Mouse (Mus musculus) gastrocnemius, postnatal 14 days (tissue): ENCODE results near the gene Atp2b1. TPM values are rescaled to one million over a fixed set of nuclear protein-coding genes. Genes with fewer than 3 reads are reported as not detected.
"Not testable (repeated sequence)": the region's sequence is repeated elsewhere in the genome, so short reads cannot be mapped to it uniquely, and the experiment has no call there.

Experiments
- DNase-seq: peaks from one replicate; pipeline ENCODE4 v3.0.0; 2021; ENCODE audit warnings: mixed read lengths
- intact Hi-C: fragments of 180-260 bp; cut with DNase I; formaldehyde crosslinking; loops from one replicate; pipeline ENCODE4 v1.15.1; 2025; ENCODE audit warnings: low total_unique reads
- total RNA-seq, 2 experiments: library from RNA; stranded (reverse); gene quantifications; 2 replicates each; pipeline ENCODE4 v1.2.3; 2021

Gene Atp2b1
- total RNA-seq, 2 experiments from 2014 or later: 55.0 to 55.8 TPM

- DNase-seq, intact Hi-C loops: not testable (repeated sequence)
Observed at GRCm38 (mm10) chr10:98995016-98995747, 81.0 kb downstream of the Atp2b1 start.

- intact Hi-C loops: no loop called here
- DNase-seq: no peak
Observed at GRCm38 (mm10) chr10:99004866-99005265, 90.7 kb downstream of the Atp2b1 start.

GRCm38 (mm10) chr10:99011084-99011483 is 96.9 kb downstream of the Atp2b1 start:
- intact Hi-C loops: no loop called here
- DNase-seq: no peak

GRCm38 (mm10) chr10:99012086-99012485 is 97.9 kb downstream of the Atp2b1 start:
- DNase-seq: no peak
- intact Hi-C loops: no loop called here

- intact Hi-C loops: no loop called here
- DNase-seq: no peak
Observed at GRCm38 (mm10) chr10:99014737-99015136, 100.5 kb downstream of the Atp2b1 start.

GRCm38 (mm10) chr10:99016996-99017395 is 102.8 kb downstream of the Atp2b1 start:
- intact Hi-C loops: no loop called here
- DNase-seq: no peak

- DNase-seq: no peak
- intact Hi-C loops: no loop called here
Observed at GRCm38 (mm10) chr10:99027462-99027861, 113.3 kb downstream of the Atp2b1 start.

- DNase-seq: no peak
Observed at GRCm38 (mm10) chr10:99029844-99030243, 115.6 kb downstream of the Atp2b1 start.

GRCm38 (mm10) chr10:99033830-99034828 is 119.9 kb downstream of the Atp2b1 start:
- intact Hi-C loops: no loop called here

More at GRCm38 (mm10) chr10:99029844-99030243, 115.6 kb downstream of the Atp2b1 start:
- intact Hi-C loops: no loop called here

GRCm38 (mm10) chr10:99037185-99038065 is 123.2 kb downstream of the Atp2b1 start:
- intact Hi-C loops: no loop called here
- no peak for DNase-seq

More at GRCm38 (mm10) chr10:99033830-99034828, 119.9 kb downstream of the Atp2b1 start:
- DNase-seq: no peak

- DNase-seq: no peak
- intact Hi-C loops: no loop called here
Observed at GRCm38 (mm10) chr10:99038866-99039265, 124.7 kb downstream of the Atp2b1 start.

GRCm38 (mm10) chr10:99040171-99040570 is 126.0 kb downstream of the Atp2b1 start:
- intact Hi-C loops: no loop called here
- DNase-seq: no peak

- intact Hi-C loops: no loop called here
- DNase-seq: no peak
Observed at GRCm38 (mm10) chr10:99046756-99047550, 132.7 kb downstream of the Atp2b1 start.

GRCm38 (mm10) chr10:99047551-99047940 is 133.3 kb downstream of the Atp2b1 start:
- no peak for DNase-seq
- intact Hi-C loops: no loop called here

- intact Hi-C loops: no loop called here
- no peak for DNase-seq
Observed at GRCm38 (mm10) chr10:99050093-99050492, 135.9 kb downstream of the Atp2b1 start.

GRCm38 (mm10) chr10:99053111-99053510 is 138.9 kb downstream of the Atp2b1 start:
- no peak for DNase-seq
- intact Hi-C loops: no loop called here

GRCm38 (mm10) chr10:99060588-99060987 is 146.4 kb downstream of the Atp2b1 start:
- intact Hi-C loops: no loop called here
- DNase-seq: no peak

GRCm38 (mm10) chr10:99061418-99061817 is 147.2 kb downstream of the Atp2b1 start:
- intact Hi-C loops: no loop called here
- no peak for DNase-seq

- DNase-seq: no peak
- intact Hi-C loops: no loop called here
Observed at GRCm38 (mm10) chr10:99062546-99062945, 148.3 kb downstream of the Atp2b1 start.
